Mouse (Mus musculus) neural tube, embryonic 11.5 days (tissue): Measurements from ENCODE around the gene Atg2a. TPM values are rescaled to one million over a fixed set of nuclear protein-coding genes. Genes with fewer than 3 reads are reported as not detected.

Experiments used
- ATAC-seq: fragments of 200-750 bp; cut with Nextera tagmentation; 2 replicates; pipeline ENCODE4 v1.8.0; 2017; ENCODE audit warnings: moderate number of reproducible peaks, mild to moderate bottlenecking, moderate TSS enrichment, moderate library complexity; ENCODE audit not compliant: insufficient read depth, low FRiP score, low TSS enrichment
- DNase-seq: peaks from one replicate; pipeline ENCODE4 v3.0.0-alpha.2; 2015; ENCODE audit warnings: low spot score
- H3K27ac ChIP-seq: fragments of 300-500 bp; sonication (generic); 2 replicates; pipeline ENCODE4 v1.5.1; 2014; ENCODE audit warnings: low read depth, mild to moderate bottlenecking, low read length
- H3K27me3 ChIP-seq: fragments of 300-500 bp; sonication (generic); 2 replicates; pipeline ENCODE4 v1.6.1; 2014; ENCODE audit warnings: mild to moderate bottlenecking, low read length, mixed read lengths; ENCODE audit not compliant: control insufficient read depth, insufficient read depth
- H3K36me3 ChIP-seq: fragments of 300-500 bp; sonication (generic); 2 replicates; pipeline ENCODE4 v1.6.1; 2014; ENCODE audit warnings: mild to moderate bottlenecking, low read length, moderate library complexity, mixed read lengths; ENCODE audit not compliant: control insufficient read depth, insufficient read depth
- H3K4me1 ChIP-seq: fragments of 300-500 bp; sonication (generic); 2 replicates; pipeline ENCODE4 v1.6.1; 2014; ENCODE audit warnings: low read length, mixed read lengths; ENCODE audit not compliant: control insufficient read depth, insufficient read depth
- H3K4me2 ChIP-seq: fragments of 300-500 bp; sonication (generic); 2 replicates; pipeline ENCODE4 v1.6.1; 2014; ENCODE audit warnings: low read depth, mild to moderate bottlenecking, moderate library complexity
- H3K4me3 ChIP-seq: fragments of 300-500 bp; sonication (generic); 2 replicates; pipeline ENCODE4 v1.5.1; 2014; ENCODE audit warnings: low read depth, low read length
- H3K9ac ChIP-seq: fragments of 300-500 bp; sonication (generic); 2 replicates; pipeline ENCODE4 v1.6.1; 2014; ENCODE audit warnings: mild to moderate bottlenecking, low read length
- H3K9me3 ChIP-seq: fragments of 300-500 bp; sonication (generic); 2 replicates; pipeline ENCODE4 v1.6.1; 2016; ENCODE audit warnings: low read length; ENCODE audit not compliant: control insufficient read depth
- WGBS: fragments of 180-500 bp; shearing (Covaris S2); extraction: QIAGEN DNeasy Blood & Tissue Kit; methylation state at CpG from one replicate; pipeline ENCODE4 v1.1.7; 2014; 5-methylcytosine and 5-hydroxymethylcytosine counted together
- polyA plus RNA-seq: library from polyadenylated mRNA; unstranded; fragments of >200 nt; fragmentation: Nextera tagmentation; extraction: Ambion mirVana; gene quantifications from 2 replicates; pipeline ENCODE4 v1.2.1, GENCODE M21; 2014

Gene Atg2a
- polyA plus RNA-seq, 1 experiment from 2014 or later, result 13.3 TPM

- no peak for ATAC-seq
- Histone ChIP-seq H3K9ac (no peak overlapping the region), H3K36me3 (no peaks in the 10 kb centered on the region), H3K4me1 (peaks cover 5% of the 10 kb centered on the region; the same call in 1 of the 2 replicates), H3K27me3 (no peaks in the 10 kb centered on the region), H3K27ac (no peak overlapping the region), H3K4me2 (no peak overlapping the region), H3K9me3 (no peaks in the 10 kb centered on the region), H3K4me3 (no peak overlapping the region)
- 82% methylated on average over 1 of the region's 1 CpGs for WGBS
- DNase-seq, result no peak
Observed at GRCm38 (mm10) chr19:6240136-6240535, 1.3 kb upstream of the Atg2a start.

DNA sequence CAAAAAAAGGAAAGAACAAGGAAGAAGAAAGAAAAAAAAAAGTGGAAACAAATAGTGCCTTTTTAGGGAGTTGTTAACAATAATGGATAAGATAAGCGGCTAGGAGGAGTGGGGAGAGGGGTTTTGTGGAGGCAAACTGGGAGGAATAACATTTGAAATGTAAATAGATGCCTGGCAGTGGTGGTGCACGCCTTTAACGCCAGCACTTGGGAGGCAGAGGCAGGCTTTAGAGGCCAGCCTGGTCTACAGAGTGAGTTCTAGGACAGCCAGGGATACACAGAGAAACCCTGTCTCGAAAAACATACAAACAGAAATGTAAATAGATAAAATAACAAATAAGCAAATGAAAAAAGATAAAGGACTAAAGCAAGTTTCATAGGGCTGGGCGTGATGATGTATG lies 743 bp upstream of the Atg2a start:
- H3K9me3 ChIP-seq, result no peaks in the 10 kb centered on the region
- no peaks in the 10 kb centered on the region for H3K27me3 ChIP-seq
- H3K9ac ChIP-seq, result no peak overlapping the region
- ATAC-seq, result no peak
- no peaks in the 10 kb centered on the region for H3K36me3 ChIP-seq
- WGBS, result 35% methylated on average over 5 of the region's 5 CpGs
- no peak overlapping the region for H3K4me2 ChIP-seq
- peaks cover 4% of the 10 kb centered on the region; the same call in 1 of the 2 replicates for H3K4me1 ChIP-seq
- H3K27ac ChIP-seq, result no peak overlapping the region
- no peak overlapping the region for H3K4me3 ChIP-seq
- no peak for DNase-seq

GRCm38 (mm10) chr19:6242281-6242680 lies 813 bp downstream of the Atg2a start:
- no peak for DNase-seq
- Histone ChIP-seq H3K9ac (peak overlapping the region; percentile 81), H3K4me1 (peaks cover 4% of the 10 kb centered on the region; the same call in 1 of the 2 replicates), H3K36me3 (peaks cover 5% of the 10 kb centered on the region; the same call in 1 of the 2 replicates), H3K9me3 (no peaks in the 10 kb centered on the region), H3K4me2 (peak overlapping the region; percentile 76), H3K27me3 (no peaks in the 10 kb centered on the region), H3K27ac (no peak overlapping the region), H3K4me3 (peak overlapping the region; percentile 79)
- WGBS, result 2% methylated on average over 4 of the region's 4 CpGs
- ATAC-seq, result no peak

DNA sequence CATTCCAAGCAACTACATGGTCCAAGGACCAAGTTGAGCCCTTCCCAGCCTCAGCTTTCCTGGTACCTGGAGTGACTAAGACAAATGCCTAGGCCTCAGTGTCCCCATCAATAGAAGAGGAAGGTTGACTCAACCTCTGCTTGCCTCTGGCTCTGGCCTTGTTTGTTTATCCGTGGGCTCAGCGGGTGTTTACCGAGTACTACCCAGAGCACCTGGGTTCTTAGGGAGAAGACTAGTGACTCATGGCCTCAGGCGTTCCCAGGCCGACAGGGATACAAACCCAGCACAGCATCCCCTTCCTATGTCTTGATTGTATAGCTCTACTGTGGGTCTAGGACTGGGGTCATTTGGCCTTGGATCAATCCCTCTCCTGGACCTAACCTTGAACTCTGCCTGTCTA lies 1.8 kb downstream of the Atg2a start:
- 87% methylated on average over 5 of the region's 5 CpGs for WGBS
- Histone ChIP-seq H3K36me3 (peaks cover 7% of the 10 kb centered on the region; the same call in 1 of the 2 replicates), H3K9ac (no peak overlapping the region), H3K4me1 (peaks cover 4% of the 10 kb centered on the region; the same call in 1 of the 2 replicates), H3K27me3 (no peaks in the 10 kb centered on the region), H3K27ac (no peak overlapping the region), H3K4me3 (no peak overlapping the region), H3K9me3 (no peaks in the 10 kb centered on the region), H3K4me2 (no peak overlapping the region)
- DNase-seq (no peak), ATAC-seq (no peak)

- H3K36me3 ChIP-seq, result peaks cover 9% of the 10 kb centered on the region; the same call in 1 of the 2 replicates
- ATAC-seq (no peak), DNase-seq (no peak)
- H3K27me3 ChIP-seq, result no peaks in the 10 kb centered on the region
- H3K9me3 ChIP-seq, result no peaks in the 10 kb centered on the region
- no peak overlapping the region for H3K27ac ChIP-seq
- no peak overlapping the region for H3K9ac ChIP-seq
- peaks cover 4% of the 10 kb centered on the region; the same call in 1 of the 2 replicates for H3K4me1 ChIP-seq
- no peak overlapping the region for H3K4me3 ChIP-seq
- WGBS, result 90% methylated on average over 1 of the region's 1 CpGs
- no peak overlapping the region for H3K4me2 ChIP-seq
Observed at GRCm38 (mm10) chr19:6245806-6246205, 4.3 kb downstream of the Atg2a start.

GRCm38 (mm10) chr19:6247526-6248300 lies 6.2 kb downstream of the Atg2a start:
- WGBS, result 96% methylated on average over 29 of the region's 29 CpGs

GRCm38 (mm10) chr19:6253021-6253420 lies 11.6 kb downstream of the Atg2a start:
- Histone ChIP-seq H3K4me3 (no peak overlapping the region), H3K4me2 (no peak overlapping the region), H3K9ac (no peak overlapping the region), H3K4me1 (no peaks in the 10 kb centered on the region), H3K36me3 (peaks cover 23% of the 10 kb centered on the region), H3K27ac (no peak overlapping the region), H3K27me3 (no peaks in the 10 kb centered on the region), H3K9me3 (no peaks in the 10 kb centered on the region)
- no peak for ATAC-seq
- DNase-seq, result no peak
- 99% methylated on average over 4 of the region's 4 CpGs for WGBS

More at GRCm38 (mm10) chr19:6247526-6248300, 6.2 kb downstream of the Atg2a start:
- ATAC-seq (no peak), DNase-seq (no peak)
- Histone ChIP-seq H3K9me3 (no peaks in the 10 kb centered on the region), H3K4me2 (no peak overlapping the region), H3K9ac (no peak overlapping the region), H3K4me1 (no peaks in the 10 kb centered on the region; the same call in 1 of the 2 replicates), H3K27ac (no peak overlapping the region), H3K36me3 (peaks cover 16% of the 10 kb centered on the region; the same call in 1 of the 2 replicates), H3K4me3 (no peak overlapping the region), H3K27me3 (no peaks in the 10 kb centered on the region)

DNA sequence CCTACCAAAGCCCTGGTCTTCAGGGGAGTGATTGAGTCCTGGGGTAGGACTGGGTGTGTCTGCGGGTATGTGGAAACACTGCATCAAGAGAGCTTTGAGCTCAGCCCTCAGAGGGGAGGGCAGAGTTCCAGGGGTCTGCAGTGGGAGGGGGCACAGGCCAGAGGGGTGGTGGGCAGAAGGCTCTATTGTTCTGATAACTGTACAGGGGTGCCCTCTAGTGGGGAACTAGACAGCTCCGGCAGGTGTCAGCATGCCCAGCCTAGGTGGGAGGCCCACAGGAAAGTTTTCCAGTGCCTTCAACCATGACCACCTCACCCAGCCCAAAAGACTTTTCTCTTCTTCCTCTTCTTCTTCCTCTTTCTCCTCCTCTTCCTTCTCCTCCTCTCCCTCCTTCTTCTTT lies 19.0 kb downstream of the Atg2a start:
- DNase-seq (no peak), ATAC-seq (no peak)
- Histone ChIP-seq H3K4me1 (no peaks in the 10 kb centered on the region), H3K4me3 (no peak overlapping the region), H3K9me3 (no peaks in the 10 kb centered on the region; the same call in 1 of the 2 replicates), H3K9ac (no peak overlapping the region), H3K4me2 (no peak overlapping the region), H3K36me3 (peaks cover 19% of the 10 kb centered on the region), H3K27ac (no peak overlapping the region), H3K27me3 (no peaks in the 10 kb centered on the region)
- WGBS, result 88% methylated on average over 2 of the region's 2 CpGs

- peaks cover 17% of the 10 kb centered on the region for H3K36me3 ChIP-seq
Observed at GRCm38 (mm10) chr19:6260946-6261345, 19.5 kb downstream of the Atg2a start.

More at GRCm38 (mm10) chr19:6260946-6261345, 19.5 kb downstream of the Atg2a start:
- H3K27me3 ChIP-seq, result no peaks in the 10 kb centered on the region
- no peak overlapping the region for H3K9ac ChIP-seq
- DNase-seq (no peak), ATAC-seq (no peak)
- H3K4me2 ChIP-seq, result no peak overlapping the region
- H3K27ac ChIP-seq, result no peak overlapping the region
- H3K9me3 ChIP-seq, result no peaks in the 10 kb centered on the region; the same call in 1 of the 2 replicates
- 80% methylated on average over 4 of the region's 4 CpGs for WGBS
- H3K4me1 ChIP-seq, result no peaks in the 10 kb centered on the region
- H3K4me3 ChIP-seq, result no peak overlapping the region
